Mouse (Mus musculus): ENCODE measurements around the gene Taf4.

DNA sequence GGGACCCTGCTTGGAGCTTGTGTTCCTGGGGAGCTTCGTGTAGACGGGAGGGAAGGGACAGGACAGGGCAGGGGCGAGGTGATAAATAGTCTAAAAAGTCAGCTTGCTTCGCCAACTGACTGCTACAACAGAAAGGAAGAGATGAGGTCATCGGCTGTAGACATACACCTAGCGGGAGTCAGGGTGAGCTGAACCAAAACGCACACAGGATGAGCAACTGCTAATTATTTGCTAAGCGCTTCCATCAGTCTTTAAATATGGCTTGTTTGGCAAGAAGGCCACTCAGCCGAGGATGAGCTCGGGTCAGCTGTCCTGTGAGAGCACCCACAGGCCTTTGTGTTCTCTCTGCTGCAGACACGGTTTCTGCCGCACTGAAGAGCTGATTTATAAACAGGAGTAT, 63.5 kb downstream of the Taf4 start:
- TF ChIP-seq CTCF (conservative IDR thresholded peaks at IDR 0.05; ENCODE audit: insufficient read depth, insufficient read length, low read depth, low read length) (no peak), POLR2A (IDR thresholded peaks at IDR 0.05; ENCODE audit: low read depth, low read length) (no peak)

All from kidney, adult 2 months (tissue).